Mouse (Mus musculus): ENCODE measurements at regions not wholly inside any gene's neighbourhood (a gene's known extent, or its start where the extent isn't known, plus 50 kb on each side); places are given as distances from the start of the nearest gene placed in this dataset.
"Not testable (repeated sequence)": the region's sequence is repeated elsewhere in the genome, so short reads cannot be mapped to it uniquely, and the experiment has no call there.

GRCm38 (mm10) chr1:7271466-7272110 lies 2463.9 kb downstream of the Gm37988 start:
- H3K36me3 ChIP-seq (ENCODE audit: insufficient read depth, low read length); H3K9me3 ChIP-seq (ENCODE audit: low read length); H3K4me1 ChIP-seq (replicated peaks; ENCODE audit: low read depth, low read length); H3K27me3 ChIP-seq (ENCODE audit: insufficient read depth, low read length): not testable (repeated sequence)
- H3K4me3 ChIP-seq (replicated peaks; ENCODE audit: low read length) = peak overlapping the region; percentile 77

DNA sequence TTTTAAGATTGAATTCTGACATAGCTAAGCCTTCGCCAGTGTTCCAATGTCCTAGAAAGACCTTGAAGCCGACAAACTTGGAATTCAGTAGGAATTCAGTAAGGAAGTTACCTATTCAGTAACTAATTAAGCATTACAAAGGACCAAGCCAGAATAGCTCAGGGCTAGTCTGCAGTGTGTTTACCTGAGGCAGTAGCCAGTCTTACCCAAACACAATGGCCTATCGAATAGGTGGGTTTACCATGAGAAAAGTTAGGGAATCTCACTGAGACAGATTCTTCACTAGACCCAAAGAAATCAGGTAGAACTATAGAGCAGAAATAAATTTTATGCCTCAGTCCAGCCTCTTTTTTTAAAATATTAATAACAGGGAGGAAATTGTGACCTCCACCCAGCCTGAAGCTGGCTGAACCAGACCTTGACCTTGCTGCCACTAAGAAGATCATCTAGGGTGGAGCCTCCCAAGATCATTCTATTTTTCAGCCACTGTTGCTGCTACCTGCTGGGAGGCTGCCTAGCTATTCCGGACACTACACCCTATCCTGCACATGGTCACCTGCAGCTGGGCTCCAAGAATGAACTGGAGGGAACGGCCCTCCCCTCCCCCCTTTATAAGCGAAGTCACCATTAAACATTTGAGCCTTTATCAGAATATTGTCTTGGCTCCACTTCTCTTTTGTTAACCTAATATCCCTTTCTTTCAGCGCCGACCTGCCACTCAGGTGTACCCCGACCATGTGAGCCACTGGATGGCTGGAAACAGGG lies 2491.4 kb downstream of the Gm37988 start:
- H3K4me3 ChIP-seq (replicated peaks; ENCODE audit: low read length); H3K27me3 ChIP-seq (ENCODE audit: insufficient read depth, low read length); H3K36me3 ChIP-seq (ENCODE audit: insufficient read depth, low read length); H3K4me1 ChIP-seq (replicated peaks; ENCODE audit: low read depth, low read length): not testable (repeated sequence)
- peaks cover 59% of the 10 kb centered on the region for H3K9me3 ChIP-seq (ENCODE audit: low read length)

DNA sequence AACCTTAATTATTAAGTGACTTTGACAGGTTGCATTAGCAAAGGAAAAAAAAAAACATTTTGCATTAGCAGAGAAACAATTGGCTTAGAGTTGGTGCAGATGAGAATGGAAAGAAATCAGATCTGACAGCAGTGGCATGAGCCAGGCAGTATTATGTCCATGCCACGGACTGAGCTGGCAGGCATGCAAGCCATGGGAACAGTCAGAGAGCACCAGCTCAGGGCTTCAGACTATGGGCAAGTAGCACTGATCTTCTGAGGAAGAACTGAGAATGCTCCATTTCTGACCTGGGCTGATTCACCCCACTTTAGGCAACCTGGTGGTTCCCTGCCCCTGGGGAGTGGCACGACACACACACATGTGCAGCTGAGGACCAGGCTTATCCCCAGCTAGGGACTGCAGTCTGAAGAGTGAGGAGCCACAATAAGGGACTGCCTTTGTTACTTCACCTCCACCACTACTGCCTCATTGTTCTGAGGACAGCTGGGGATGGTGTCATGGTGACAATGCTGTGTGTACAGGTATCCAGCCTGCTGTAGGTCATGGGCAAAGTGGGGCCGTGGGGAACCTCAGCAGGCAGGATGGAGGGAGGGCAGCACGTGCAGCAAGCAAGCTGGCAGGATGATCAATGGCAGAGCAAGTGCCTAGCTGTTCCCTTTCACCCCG lies 2501.4 kb downstream of the Gm37988 start:
- peaks cover 47% of the 10 kb centered on the region for H3K4me1 ChIP-seq (replicated peaks; ENCODE audit: low read depth, low read length)
- H3K9me3 ChIP-seq (ENCODE audit: low read length) = peaks cover 48% of the 10 kb centered on the region
- H3K36me3 ChIP-seq (ENCODE audit: insufficient read depth, low read length) = no peaks in the 10 kb centered on the region; the same call in 1 of the 2 replicates
- H3K4me3 ChIP-seq (replicated peaks; ENCODE audit: low read length) = 0 out of 2 replicates have a peak overlapping the region, but pooled peaks have one; percentile 3
- TF ChIP-seq POU5F1 (IDR thresholded peaks at IDR 0.05; ENCODE audit: borderline replicate concordance, low read length) (no peak), CTCF (conservative IDR thresholded peaks at IDR 0.05; ENCODE audit: low read length) (no peak), NANOG (IDR thresholded peaks at IDR 0.05; ENCODE audit: borderline replicate concordance, low read length) (no peak)
- no peaks in the 10 kb centered on the region for H3K27me3 ChIP-seq (ENCODE audit: insufficient read depth, low read length)

GRCm38 (mm10) chr1:7312401-7312800 lies 2504.7 kb downstream of the Gm37988 start:
- peaks cover 11% of the 10 kb centered on the region for H3K27me3 ChIP-seq (ENCODE audit: insufficient read depth, low read length)

GRCm38 (mm10) chr1:7313468-7313867 lies 2505.8 kb downstream of the Gm37988 start:
- peak; percentile 89 for TF ChIP-seq NANOG (IDR thresholded peaks at IDR 0.05; ENCODE audit: borderline replicate concordance, low read length)
- TF ChIP-seq CTCF (conservative IDR thresholded peaks at IDR 0.05; ENCODE audit: low read length) = no peak
- TF ChIP-seq POU5F1 (IDR thresholded peaks at IDR 0.05; ENCODE audit: borderline replicate concordance, low read length) = peak; percentile 72; the same call in 1 of the 2 replicates
- peaks cover 59% of the 10 kb centered on the region for H3K4me1 ChIP-seq (replicated peaks; ENCODE audit: low read depth, low read length)
- H3K4me3 ChIP-seq (replicated peaks; ENCODE audit: low read length) = no peak overlapping the region
- peaks cover 18% of the 10 kb centered on the region for H3K9me3 ChIP-seq (ENCODE audit: low read length)
- H3K36me3 ChIP-seq (ENCODE audit: insufficient read depth, low read length) = no peaks in the 10 kb centered on the region
- H3K27me3 ChIP-seq (ENCODE audit: insufficient read depth, low read length) = peaks cover 11% of the 10 kb centered on the region

More at GRCm38 (mm10) chr1:7312401-7312800, 2504.7 kb downstream of the Gm37988 start:
- Histone ChIP-seq H3K4me1 (replicated peaks; ENCODE audit: low read depth, low read length) (peaks cover 59% of the 10 kb centered on the region), H3K9me3 (ENCODE audit: low read length) (peaks cover 28% of the 10 kb centered on the region), H3K4me3 (replicated peaks; ENCODE audit: low read length) (peak overlapping the region; percentile 29; the same call in 1 of the 2 replicates)
- not testable (repeated sequence) for H3K36me3 ChIP-seq (ENCODE audit: insufficient read depth, low read length)

GRCm38 (mm10) chr1:7318850-7319249 lies 2511.2 kb downstream of the Gm37988 start:
- no peaks in the 10 kb centered on the region for H3K36me3 ChIP-seq (ENCODE audit: insufficient read depth, low read length)
- TF ChIP-seq NANOG (IDR thresholded peaks at IDR 0.05; ENCODE audit: borderline replicate concordance, low read length) (no peak), POU5F1 (IDR thresholded peaks at IDR 0.05; ENCODE audit: borderline replicate concordance, low read length) (no peak), CTCF (conservative IDR thresholded peaks at IDR 0.05; ENCODE audit: low read length) (no peak)
- no peaks in the 10 kb centered on the region for H3K9me3 ChIP-seq (ENCODE audit: low read length)
- no peak overlapping the region for H3K4me3 ChIP-seq (replicated peaks; ENCODE audit: low read length)
- peaks cover 22% of the 10 kb centered on the region for H3K27me3 ChIP-seq (ENCODE audit: insufficient read depth, low read length)
- peaks cover 36% of the 10 kb centered on the region for H3K4me1 ChIP-seq (replicated peaks; ENCODE audit: low read depth, low read length)

- no peak overlapping the region for H3K4me3 ChIP-seq (replicated peaks; ENCODE audit: low read length)
- TF ChIP-seq POU5F1 (IDR thresholded peaks at IDR 0.05; ENCODE audit: borderline replicate concordance, low read length) (no peak), CTCF (conservative IDR thresholded peaks at IDR 0.05; ENCODE audit: low read length) (no peak), NANOG (IDR thresholded peaks at IDR 0.05; ENCODE audit: borderline replicate concordance, low read length) (peak; percentile 59; the same call in 1 of the 2 replicates)
- no peaks in the 10 kb centered on the region for H3K36me3 ChIP-seq (ENCODE audit: insufficient read depth, low read length)
- H3K9me3 ChIP-seq (ENCODE audit: low read length) = no peaks in the 10 kb centered on the region
- H3K27me3 ChIP-seq (ENCODE audit: insufficient read depth, low read length) = peaks cover 25% of the 10 kb centered on the region
- peaks cover 31% of the 10 kb centered on the region for H3K4me1 ChIP-seq (replicated peaks; ENCODE audit: low read depth, low read length)
Measured at GRCm38 (mm10) chr1:7319313-7319712, 2511.6 kb downstream of the Gm37988 start.
